Mouse (Mus musculus) brain, embryonic 18.5 days (tissue): ENCODE measurements around the gene Ddc.
A peak's percentile ranks its signal among the peaks of the same experiment; 100 is the strongest.

Source experiments
- DNase-seq: peaks from one replicate; pipeline ENCODE4 v3.0.0-alpha.2; 2012; ENCODE audit warnings: low read depth, low spot score

The Ddc gene

GRCm38 (mm10) chr11:11823980-11824911 lies 73.7 kb downstream of the Ddc start:
- DNase-seq = no peak

DNA sequence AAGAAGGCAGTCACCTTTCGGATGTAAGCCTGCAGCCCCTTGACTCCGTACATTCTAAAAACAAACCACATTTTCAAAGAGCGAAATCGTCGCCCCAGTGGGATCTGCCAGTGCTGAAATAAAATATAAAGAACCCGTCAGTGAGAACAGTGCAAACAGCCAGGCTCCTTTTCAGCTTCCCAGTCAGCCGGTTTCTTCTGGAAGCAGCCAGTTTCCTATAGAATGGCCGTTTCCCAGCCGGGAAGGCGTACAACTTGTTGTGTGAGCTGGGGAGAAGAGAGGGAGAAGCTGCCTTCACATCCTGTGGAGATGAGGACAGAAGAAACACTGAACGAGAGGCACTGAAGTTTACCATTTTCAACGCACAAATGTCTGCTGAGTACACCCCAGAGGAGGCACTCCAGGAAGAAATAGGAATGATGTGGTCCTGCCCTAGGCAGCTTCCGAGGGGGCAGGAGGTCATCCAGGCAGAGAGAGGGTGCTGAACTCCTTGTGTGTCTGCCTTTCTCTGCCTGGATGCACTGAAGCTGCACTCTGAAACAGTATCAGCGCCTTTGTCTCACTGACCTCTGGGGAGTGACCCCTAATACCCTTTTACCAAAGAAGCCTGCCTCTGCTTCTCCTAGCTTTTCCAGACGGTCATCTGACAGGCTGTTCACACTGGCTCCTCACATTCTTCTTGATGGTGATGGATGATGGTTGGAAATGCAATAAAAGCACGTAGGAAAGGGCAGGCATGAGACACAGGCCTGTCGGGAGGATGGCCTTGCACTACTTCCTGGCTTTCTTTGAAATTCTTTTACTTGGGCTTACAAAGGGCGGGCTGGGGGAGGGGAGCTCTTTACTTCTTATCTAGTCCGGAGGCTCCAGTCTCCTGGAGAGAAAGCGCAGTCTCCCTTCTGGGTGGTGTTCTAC lies 75.5 kb downstream of the Ddc start:
- DNase-seq = no peak

GRCm38 (mm10) chr11:11821387-11821975 lies 76.5 kb downstream of the Ddc start:
- DNase-seq = peak; percentile 70

GRCm38 (mm10) chr11:11820737-11821136 lies 77.2 kb downstream of the Ddc start:
- no peak for DNase-seq

GRCm38 (mm10) chr11:11820251-11820650 lies 77.7 kb downstream of the Ddc start:
- peak; percentile 74 for DNase-seq

DNA sequence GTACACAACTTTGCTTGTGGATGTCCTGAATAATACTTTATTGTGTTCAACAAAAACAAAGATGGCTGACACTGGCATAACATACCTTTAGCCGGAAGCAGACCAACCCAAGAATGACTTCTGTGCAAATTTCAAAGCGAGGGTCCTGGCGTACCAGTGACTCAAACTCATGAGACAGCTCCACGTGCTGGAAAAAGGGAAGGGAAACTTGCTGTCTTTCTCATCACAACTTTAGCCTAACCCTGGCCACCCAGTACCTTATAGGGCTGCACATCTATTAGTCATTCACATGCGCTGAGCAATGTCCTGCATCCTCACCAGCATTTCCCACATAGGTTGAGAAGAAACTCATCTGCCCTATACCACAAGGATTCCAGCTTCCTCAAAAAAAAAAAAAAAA lies 78.7 kb downstream of the Ddc start:
- DNase-seq = no peak

- no peak for DNase-seq
These were observed 79.1 kb downstream of the Ddc start for GRCm38 (mm10) chr11:11818797-11819196.

DNA sequence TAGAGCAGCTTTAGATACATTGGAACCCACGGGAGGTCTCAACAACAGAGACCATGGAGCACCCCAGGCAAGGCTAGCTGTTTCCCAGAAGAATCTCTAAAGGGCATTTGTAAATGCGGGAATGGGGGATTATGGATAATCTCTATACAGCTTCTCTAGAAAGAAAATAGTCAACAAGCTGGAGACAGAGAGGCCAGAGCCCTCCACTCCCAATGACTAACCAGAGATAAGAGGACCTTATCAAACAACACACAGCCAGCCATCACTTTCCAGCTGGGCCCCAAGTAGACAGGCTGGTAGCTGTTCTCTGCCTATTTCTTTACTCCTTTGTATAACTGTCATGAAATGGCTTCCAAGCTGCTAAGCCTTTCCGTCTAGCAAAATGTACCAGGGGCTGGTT lies 82.2 kb downstream of the Ddc start:
- no peak for DNase-seq

GRCm38 (mm10) chr11:11811906-11812480 lies 86.0 kb downstream of the Ddc start:
- no peak for DNase-seq

DNA sequence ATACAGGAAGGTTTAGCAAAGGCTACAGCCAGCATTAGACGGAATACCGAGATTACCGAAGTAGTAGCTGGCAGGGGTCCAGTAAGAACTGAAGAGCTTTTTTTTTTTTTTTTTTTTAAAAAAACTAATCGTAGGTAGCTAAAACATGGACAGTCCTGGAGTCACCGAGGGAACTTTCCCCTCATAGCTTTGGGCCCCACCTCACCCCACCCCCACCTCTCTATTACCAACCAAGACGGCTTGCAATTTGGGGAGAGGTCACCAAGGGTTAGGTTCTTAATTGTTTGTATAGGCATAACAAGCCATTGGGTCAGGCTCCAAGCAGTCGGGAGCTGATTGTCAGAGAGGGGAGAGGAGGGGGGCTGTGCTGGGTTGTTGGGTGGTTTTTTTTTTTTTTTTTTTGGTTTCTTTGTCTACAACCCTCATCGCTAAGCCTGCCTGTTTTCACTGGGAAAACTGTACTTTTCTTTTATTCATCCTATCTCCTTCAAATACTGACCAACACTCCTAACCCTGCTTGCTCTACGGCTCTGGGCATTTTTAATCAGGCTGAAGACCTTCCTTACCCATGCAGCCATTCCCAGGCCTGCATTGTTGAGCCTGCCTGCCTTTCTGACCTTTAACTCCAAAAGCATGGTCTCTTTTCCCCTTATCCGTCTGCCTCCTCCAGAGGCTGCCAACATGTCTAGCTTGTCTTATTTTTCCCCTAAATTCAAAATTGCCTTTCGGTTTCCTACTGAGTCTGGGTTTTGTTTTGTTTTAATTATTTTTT lies 88.4 kb downstream of the Ddc start:
- no peak for DNase-seq

- peak; percentile 85 for DNase-seq
These were observed 89.0 kb downstream of the Ddc start, which contains the start of gene Fignl1 for GRCm38 (mm10) chr11:11808820-11809403. Fignl1 (minus strand) TSS chr11:11808962.

GRCm38 (mm10) chr11:11808035-11808819 lies 89.7 kb downstream of the Ddc start:
- no peak for DNase-seq

GRCm38 (mm10) chr11:11805951-11806350 lies 92.0 kb downstream of the Ddc start:
- DNase-seq = no peak

DNA sequence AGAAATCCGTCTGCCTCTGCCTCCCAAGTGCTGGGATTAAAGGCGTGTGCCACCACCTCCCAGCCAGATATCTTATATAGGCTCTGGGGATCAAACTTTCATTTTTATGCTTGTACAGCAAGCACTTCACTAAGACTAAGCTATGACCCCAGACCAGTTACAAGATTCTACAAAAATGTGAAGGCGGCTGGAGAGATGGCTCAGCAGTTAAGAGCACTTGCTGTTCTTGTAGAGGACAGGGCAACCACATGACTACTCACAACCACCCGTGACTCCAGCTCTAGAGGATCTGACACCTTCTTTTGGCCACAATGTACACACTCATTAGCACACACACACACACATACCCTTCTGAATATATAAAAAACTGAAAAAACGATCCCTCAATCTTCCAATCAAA lies 93.5 kb downstream of the Ddc start:
- no peak for DNase-seq

- no peak for DNase-seq
These were observed 96.9 kb downstream of the Ddc start for GRCm38 (mm10) chr11:11801067-11801466.

DNA sequence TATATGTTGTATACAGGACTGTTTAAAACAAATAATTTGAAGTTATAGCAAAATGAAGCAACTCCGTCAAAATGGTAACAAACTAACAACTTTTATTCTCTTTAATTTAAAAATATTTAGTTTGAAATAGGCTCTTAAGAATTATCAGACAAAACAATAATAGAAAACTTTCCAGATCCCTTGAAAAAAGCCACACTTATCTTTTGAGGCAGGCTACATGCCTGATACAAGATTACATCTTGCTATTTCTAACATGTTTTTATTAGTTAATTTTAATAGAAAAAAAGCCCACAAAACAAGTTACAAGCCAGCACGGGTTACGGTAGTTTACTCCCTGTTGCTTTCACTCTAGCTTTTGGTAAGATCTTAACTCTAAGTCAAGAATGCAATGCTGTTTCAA lies 97.6 kb downstream of the Ddc start:
- DNase-seq = no peak

DNA sequence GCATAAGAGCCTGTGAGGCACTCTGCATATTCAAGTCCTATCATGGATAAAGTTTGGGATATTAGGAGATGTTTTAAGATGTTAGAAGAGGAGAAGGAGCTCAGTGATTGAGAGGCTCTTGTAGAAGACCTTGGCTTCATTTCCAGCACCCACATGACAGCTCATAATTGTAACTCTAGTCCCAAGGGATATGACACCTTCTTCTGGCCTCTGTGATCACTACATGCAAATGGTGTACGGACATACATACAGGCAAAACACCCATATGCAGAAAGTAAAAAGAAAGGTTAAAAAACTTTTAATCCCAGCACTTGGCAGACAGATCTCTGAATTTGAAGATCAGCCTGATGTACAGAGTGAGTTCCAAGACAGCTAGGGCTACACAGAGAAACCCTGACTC lies 99.3 kb downstream of the Ddc start:
- DNase-seq = no peak

GRCm38 (mm10) chr11:11794626-11795025 lies 103.3 kb downstream of the Ddc start:
- no peak for DNase-seq

DNA sequence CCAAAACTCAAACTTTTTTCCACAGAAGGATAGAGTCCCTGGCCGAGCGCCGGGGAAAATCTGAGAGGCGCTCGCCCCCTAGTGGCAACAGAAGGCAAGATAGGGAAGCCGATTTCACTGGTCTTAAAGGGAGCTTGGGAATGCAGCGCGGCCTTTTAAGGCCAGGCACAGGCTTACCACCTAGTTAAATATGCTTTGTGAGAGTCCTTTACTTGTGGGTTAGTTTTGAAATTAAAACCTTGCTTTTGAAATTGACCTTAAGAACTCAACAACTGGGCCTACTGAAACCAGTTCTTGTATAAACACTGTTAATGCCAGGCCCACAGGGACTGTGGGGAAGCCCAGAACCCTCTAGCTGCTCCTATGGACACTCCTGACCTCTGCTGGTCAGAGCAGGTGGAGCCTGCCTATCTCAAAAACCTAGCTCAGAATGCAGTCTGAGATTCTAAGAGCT lies 109.4 kb downstream of the Ddc start:
- no peak for DNase-seq

- DNase-seq = no peak
These were observed 112.5 kb downstream of the Ddc start for GRCm38 (mm10) chr11:11785457-11785856.
